Mouse (Mus musculus): ENCODE results near the gene Spcs2. TPM values are rescaled to one million over a fixed set of nuclear protein-coding genes. Genes with fewer than 3 reads are reported as not detected.

The Spcs2 gene
- 189 and 192 TPM in 2 replicates for polyA plus RNA-seq (2015; fragmentation: Nextera tagmentation; extraction: Ambion mirVana)

- no peaks in the 10 kb centered on the region for H3K36me3 ChIP-seq (ENCODE audit: control insufficient read depth, insufficient read depth)
- H3K9me3 ChIP-seq (replicated peaks; ENCODE audit: control insufficient read depth, low read length), result no peaks in the 10 kb centered on the region
- WGBS (ENCODE audit: insufficient replicate concordance), result 34% methylated on average over 7 of the region's 7 CpGs
- no peak within 1 kb of the TSS for H3K9ac ChIP-seq (ENCODE audit: low read depth, low read length)
- no peak for ATAC-seq (ENCODE audit: low read depth)
- no peaks in the 10 kb centered on the region; the same call in 1 of the 2 replicates for H3K27me3 ChIP-seq (ENCODE audit: control insufficient read depth, insufficient read depth, low read depth, low read length)
- no peak within 1 kb of the TSS for H3K4me3 ChIP-seq (ENCODE audit: low read depth, low read length)
- H3K27ac ChIP-seq (ENCODE audit: low read length), result no peak within 1 kb of the TSS
- no peak within 1 kb of the TSS for H3K4me2 ChIP-seq (ENCODE audit: low read depth, low read length)
- H3K4me1 ChIP-seq (ENCODE audit: control insufficient read depth, low read depth, low read length), result peaks cover 4% of the 10 kb centered on the region
These were observed at the start of gene Spcs2 for GRCm38 (mm10) chr7:99863362-99863761. Gene Spcs2 (minus strand): TSS chr7:99863462.

- H3K27me3 ChIP-seq (ENCODE audit: control insufficient read depth, insufficient read depth, low read depth, low read length), result no peaks in the 10 kb centered on the region
- H3K27ac ChIP-seq (ENCODE audit: low read length), result no peak overlapping the region
- no peak for ATAC-seq (ENCODE audit: low read depth)
- WGBS (ENCODE audit: insufficient replicate concordance), result 58% methylated on average over 5 of the region's 5 CpGs
- no peak overlapping the region for H3K9ac ChIP-seq (ENCODE audit: low read depth, low read length)
- no peaks in the 10 kb centered on the region for H3K36me3 ChIP-seq (ENCODE audit: control insufficient read depth, insufficient read depth)
- H3K4me3 ChIP-seq (ENCODE audit: low read depth, low read length), result no peak overlapping the region
- H3K4me1 ChIP-seq (ENCODE audit: control insufficient read depth, low read depth, low read length), result peaks cover 10% of the 10 kb centered on the region
- no peak overlapping the region for H3K4me2 ChIP-seq (ENCODE audit: low read depth, low read length)
- no peaks in the 10 kb centered on the region for H3K9me3 ChIP-seq (replicated peaks; ENCODE audit: control insufficient read depth, low read length)
These were observed 47.8 kb upstream of the Spcs2 start for GRCm38 (mm10) chr7:99911038-99911437.

GRCm38 (mm10) chr7:99907463-99907862 is 44.2 kb upstream of the Spcs2 start:
- ATAC-seq (ENCODE audit: low read depth), result peak; percentile 78
- Histone ChIP-seq H3K27ac (ENCODE audit: low read length) (no peak overlapping the region), H3K9ac (ENCODE audit: low read depth, low read length) (no peak overlapping the region)

GRCm38 (mm10) chr7:99906346-99906745 is 43.1 kb upstream of the Spcs2 start:
- H3K4me3 ChIP-seq (ENCODE audit: low read depth, low read length), result no peak overlapping the region
- no peak for ATAC-seq (ENCODE audit: low read depth)
- 55% methylated on average over 3 of the region's 3 CpGs for WGBS (ENCODE audit: insufficient replicate concordance)
- no peaks in the 10 kb centered on the region for H3K27me3 ChIP-seq (ENCODE audit: control insufficient read depth, insufficient read depth, low read depth, low read length)
- no peak overlapping the region for H3K4me2 ChIP-seq (ENCODE audit: low read depth, low read length)
- no peak overlapping the region for H3K27ac ChIP-seq (ENCODE audit: low read length)
- H3K4me1 ChIP-seq (ENCODE audit: control insufficient read depth, low read depth, low read length), result peaks cover 10% of the 10 kb centered on the region
- H3K36me3 ChIP-seq (ENCODE audit: control insufficient read depth, insufficient read depth), result no peaks in the 10 kb centered on the region
- no peaks in the 10 kb centered on the region for H3K9me3 ChIP-seq (replicated peaks; ENCODE audit: control insufficient read depth, low read length)
- H3K9ac ChIP-seq (ENCODE audit: low read depth, low read length), result no peak overlapping the region

More at GRCm38 (mm10) chr7:99907463-99907862, 44.2 kb upstream of the Spcs2 start:
- H3K36me3 ChIP-seq (ENCODE audit: control insufficient read depth, insufficient read depth), result no peaks in the 10 kb centered on the region
- no peaks in the 10 kb centered on the region for H3K27me3 ChIP-seq (ENCODE audit: control insufficient read depth, insufficient read depth, low read depth, low read length)
- H3K4me1 ChIP-seq (ENCODE audit: control insufficient read depth, low read depth, low read length), result peaks cover 10% of the 10 kb centered on the region
- H3K9me3 ChIP-seq (replicated peaks; ENCODE audit: control insufficient read depth, low read length), result no peaks in the 10 kb centered on the region
- no peak overlapping the region for H3K4me2 ChIP-seq (ENCODE audit: low read depth, low read length)
- WGBS (ENCODE audit: insufficient replicate concordance), result 21% methylated on average over 3 of the region's 3 CpGs
- H3K4me3 ChIP-seq (ENCODE audit: low read depth, low read length), result no peak overlapping the region

DNA sequence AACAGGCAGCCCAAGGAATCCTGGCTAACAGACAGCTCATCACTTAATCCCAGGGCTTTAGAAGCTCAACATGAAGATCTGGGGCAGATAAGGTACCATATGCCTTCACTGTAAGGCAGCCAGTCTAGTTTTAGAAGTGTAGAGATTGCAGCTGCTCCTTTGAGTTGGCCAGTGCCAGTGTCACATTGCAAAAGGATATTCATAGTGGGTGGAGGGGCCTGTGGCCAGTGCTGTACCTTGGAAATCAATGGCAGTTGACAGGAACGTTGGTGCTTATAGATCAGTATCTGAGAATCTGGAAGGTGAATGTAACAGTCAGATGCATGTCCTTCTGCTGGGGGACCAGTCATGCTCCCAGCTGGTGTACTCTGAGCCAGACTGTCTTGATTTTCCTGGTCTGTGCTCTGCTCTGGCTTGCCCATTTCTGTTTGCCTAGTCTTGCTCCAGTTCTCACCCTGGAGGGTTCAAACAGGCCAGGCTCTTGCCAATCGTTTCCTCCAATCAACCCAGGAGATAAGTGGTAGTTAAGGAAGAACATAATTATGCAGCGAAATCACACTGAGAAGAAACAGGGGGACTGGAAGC is 41.3 kb upstream of the Spcs2 start:
- Histone ChIP-seq H3K36me3 (ENCODE audit: control insufficient read depth, insufficient read depth) (no peaks in the 10 kb centered on the region), H3K9ac (ENCODE audit: low read depth, low read length) (no peak overlapping the region), H3K27ac (ENCODE audit: low read length) (no peak overlapping the region), H3K9me3 (replicated peaks; ENCODE audit: control insufficient read depth, low read length) (no peaks in the 10 kb centered on the region), H3K4me2 (ENCODE audit: low read depth, low read length) (no peak overlapping the region), H3K4me1 (ENCODE audit: control insufficient read depth, low read depth, low read length) (peaks cover 10% of the 10 kb centered on the region), H3K27me3 (ENCODE audit: control insufficient read depth, insufficient read depth, low read depth, low read length) (no peaks in the 10 kb centered on the region), H3K4me3 (ENCODE audit: low read depth, low read length) (no peak overlapping the region)
- no peak for ATAC-seq (ENCODE audit: low read depth)
- WGBS (ENCODE audit: insufficient replicate concordance), result 13% methylated on average over 3 of the region's 3 CpGs

- H3K27ac ChIP-seq (ENCODE audit: low read length), result no peak overlapping the region
- no peaks in the 10 kb centered on the region for H3K36me3 ChIP-seq (ENCODE audit: control insufficient read depth, insufficient read depth)
- peaks cover 10% of the 10 kb centered on the region for H3K4me1 ChIP-seq (ENCODE audit: control insufficient read depth, low read depth, low read length)
- H3K4me3 ChIP-seq (ENCODE audit: low read depth, low read length), result no peak overlapping the region
- WGBS (ENCODE audit: insufficient replicate concordance), result 71% methylated on average over 11 of the region's 11 CpGs
- no peaks in the 10 kb centered on the region for H3K9me3 ChIP-seq (replicated peaks; ENCODE audit: control insufficient read depth, low read length)
- H3K9ac ChIP-seq (ENCODE audit: low read depth, low read length), result no peak overlapping the region
- no peak for ATAC-seq (ENCODE audit: low read depth)
- no peak overlapping the region for H3K4me2 ChIP-seq (ENCODE audit: low read depth, low read length)
- no peaks in the 10 kb centered on the region for H3K27me3 ChIP-seq (ENCODE audit: control insufficient read depth, insufficient read depth, low read depth, low read length)
These were observed 39.8 kb upstream of the Spcs2 start for GRCm38 (mm10) chr7:99902918-99903665.

DNA sequence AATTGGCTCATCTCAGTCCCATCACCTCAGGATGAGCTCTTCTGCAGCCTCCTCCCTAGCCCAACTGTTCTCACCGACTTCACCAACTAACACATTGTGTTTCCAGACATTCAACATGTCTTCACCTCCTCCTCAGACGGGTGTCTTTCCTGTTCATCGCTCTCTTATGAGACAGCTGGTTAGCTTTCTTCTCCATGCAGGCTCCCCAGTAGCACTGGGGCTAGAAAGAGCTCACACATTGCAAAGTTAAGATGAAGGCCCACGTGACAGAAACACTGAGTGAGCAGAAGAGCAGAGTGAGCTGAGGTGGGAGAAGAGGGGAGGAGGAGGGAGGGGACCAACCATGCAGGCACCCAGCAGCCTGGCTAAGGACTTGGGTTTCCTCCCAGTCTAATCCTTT is 38.9 kb upstream of the Spcs2 start:
- no peak overlapping the region for H3K27ac ChIP-seq (ENCODE audit: low read length)
- H3K36me3 ChIP-seq (ENCODE audit: control insufficient read depth, insufficient read depth), result no peaks in the 10 kb centered on the region
- no peak overlapping the region for H3K4me3 ChIP-seq (ENCODE audit: low read depth, low read length)
- no peaks in the 10 kb centered on the region for H3K9me3 ChIP-seq (replicated peaks; ENCODE audit: control insufficient read depth, low read length)
- no peaks in the 10 kb centered on the region for H3K27me3 ChIP-seq (ENCODE audit: control insufficient read depth, insufficient read depth, low read depth, low read length)
- WGBS (ENCODE audit: insufficient replicate concordance), result 41% methylated on average over 4 of the region's 4 CpGs
- no peak overlapping the region for H3K4me2 ChIP-seq (ENCODE audit: low read depth, low read length)
- no peak overlapping the region for H3K9ac ChIP-seq (ENCODE audit: low read depth, low read length)
- ATAC-seq (ENCODE audit: low read depth), result no peak
- H3K4me1 ChIP-seq (ENCODE audit: control insufficient read depth, low read depth, low read length), result peaks cover 3% of the 10 kb centered on the region; the same call in 1 of the 2 replicates

GRCm38 (mm10) chr7:99896905-99897304 is 33.6 kb upstream of the Spcs2 start:
- no peaks in the 10 kb centered on the region for H3K4me1 ChIP-seq (ENCODE audit: control insufficient read depth, low read depth, low read length)
- ATAC-seq (ENCODE audit: low read depth), result no peak
- H3K36me3 ChIP-seq (ENCODE audit: control insufficient read depth, insufficient read depth), result no peaks in the 10 kb centered on the region
- H3K9ac ChIP-seq (ENCODE audit: low read depth, low read length), result no peak overlapping the region
- H3K27me3 ChIP-seq (ENCODE audit: control insufficient read depth, insufficient read depth, low read depth, low read length), result no peaks in the 10 kb centered on the region
- no peaks in the 10 kb centered on the region for H3K9me3 ChIP-seq (replicated peaks; ENCODE audit: control insufficient read depth, low read length)
- no peak overlapping the region for H3K4me3 ChIP-seq (ENCODE audit: low read depth, low read length)
- WGBS (ENCODE audit: insufficient replicate concordance), result 55% methylated on average over 4 of the region's 4 CpGs
- no peak overlapping the region for H3K27ac ChIP-seq (ENCODE audit: low read length)
- no peak overlapping the region for H3K4me2 ChIP-seq (ENCODE audit: low read depth, low read length)

GRCm38 (mm10) chr7:99894478-99894877 is 31.2 kb upstream of the Spcs2 start:
- no peaks in the 10 kb centered on the region for H3K36me3 ChIP-seq (ENCODE audit: control insufficient read depth, insufficient read depth)
- no peaks in the 10 kb centered on the region for H3K9me3 ChIP-seq (replicated peaks; ENCODE audit: control insufficient read depth, low read length)
- H3K4me2 ChIP-seq (ENCODE audit: low read depth, low read length), result no peak overlapping the region
- no peak overlapping the region for H3K9ac ChIP-seq (ENCODE audit: low read depth, low read length)
- 73% methylated on average over 6 of the region's 6 CpGs for WGBS (ENCODE audit: insufficient replicate concordance)
- H3K27ac ChIP-seq (ENCODE audit: low read length), result no peak overlapping the region
- ATAC-seq (ENCODE audit: low read depth), result no peak
- H3K27me3 ChIP-seq (ENCODE audit: control insufficient read depth, insufficient read depth, low read depth, low read length), result no peaks in the 10 kb centered on the region
- no peaks in the 10 kb centered on the region for H3K4me1 ChIP-seq (ENCODE audit: control insufficient read depth, low read depth, low read length)
- H3K4me3 ChIP-seq (ENCODE audit: low read depth, low read length), result no peak overlapping the region
